Mouse (Mus musculus) liver, embryonic 16.5 days (tissue): Measurements from ENCODE around the gene Igf2bp3. TPM values are rescaled to one million over a fixed set of nuclear protein-coding genes. Genes with fewer than 3 reads are reported as not detected.
A peak's percentile ranks its signal among the peaks of the same experiment; 100 is the strongest.

ENCODE experiments used
- ATAC-seq: fragments of 200-750 bp; cut with Nextera tagmentation; 2 replicates; pipeline ENCODE4 v1.8.0; 2017; ENCODE audit warnings: low read depth, mild to moderate bottlenecking, moderate number of reproducible peaks, moderate library complexity
- H3K27ac ChIP-seq: fragments of 300-500 bp; sonication (generic); 2 replicates; pipeline ENCODE4 v1.5.1; 2014; ENCODE audit warnings: mild to moderate bottlenecking, low read length
- H3K27me3 ChIP-seq: fragments of 300-500 bp; sonication (generic); 2 replicates; pipeline ENCODE4 v1.6.1; 2014; ENCODE audit warnings: low read depth, low read length, mixed read lengths; ENCODE audit not compliant: control insufficient read depth, insufficient read depth
- H3K36me3 ChIP-seq: fragments of 300-500 bp; sonication (generic); 2 replicates; pipeline ENCODE4 v1.6.1; 2014; ENCODE audit warnings: mild to moderate bottlenecking; ENCODE audit not compliant: control insufficient read depth, insufficient read depth
- H3K4me1 ChIP-seq: fragments of 300-500 bp; sonication (generic); 2 replicates; pipeline ENCODE4 v1.6.1; 2014; ENCODE audit warnings: low read depth, low read length, mixed read lengths; ENCODE audit not compliant: control insufficient read depth
- H3K4me2 ChIP-seq: fragments of 300-500 bp; sonication (generic); 2 replicates; pipeline ENCODE4 v1.6.1; 2014; ENCODE audit warnings: low read depth, low read length, mixed read lengths
- H3K4me3 ChIP-seq: fragments of 300-500 bp; sonication (generic); 2 replicates; pipeline ENCODE4 v1.5.1; 2014; ENCODE audit warnings: low read depth, mild to moderate bottlenecking, low read length
- H3K9ac ChIP-seq: fragments of 300-500 bp; sonication (generic); 2 replicates; pipeline ENCODE4 v1.6.1; 2014; ENCODE audit warnings: low read depth, low read length
- H3K9me3 ChIP-seq: fragments of 300-500 bp; sonication (generic); replicated peaks from 2 replicates; pipeline ENCODE4 v1.6.1; 2016; ENCODE audit warnings: low read length; ENCODE audit not compliant: control insufficient read depth
- WGBS: fragments of 180-500 bp; shearing (Covaris S2); extraction: QIAGEN DNeasy Blood & Tissue Kit; methylation state at CpG from one replicate; pipeline ENCODE4 v1.1.7; 2014; ENCODE audit not compliant: insufficient replicate concordance; 5-methylcytosine and 5-hydroxymethylcytosine counted together
- polyA plus RNA-seq: library from polyadenylated mRNA; unstranded; fragments of >200 nt; fragmentation: Nextera tagmentation; extraction: Ambion mirVana; gene quantifications from 2 replicates; pipeline ENCODE4 v1.2.1, GENCODE M21; 2015

Gene Igf2bp3
- polyA plus RNA-seq, 1 experiment from 2014 or later: 17.9 TPM

DNA sequence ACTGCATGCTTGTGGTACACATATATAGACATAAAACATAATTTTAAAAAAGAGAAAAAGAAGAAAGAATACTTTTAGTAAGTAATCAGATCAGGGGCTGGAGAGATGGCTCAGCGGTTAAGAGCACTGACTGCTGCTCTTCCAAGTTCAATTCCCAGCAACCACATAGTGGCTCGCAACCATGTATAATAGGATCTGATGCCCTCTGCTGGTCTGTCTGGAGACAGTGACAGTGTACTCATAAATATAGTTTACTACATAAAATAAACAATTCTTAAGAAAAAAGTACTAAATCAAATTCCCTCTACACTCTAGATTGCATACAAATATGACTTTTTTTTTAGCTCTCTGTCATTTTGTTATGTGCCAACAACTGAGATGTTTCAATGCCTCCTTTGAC lies 36.4 kb upstream of the Igf2bp3 start:
- ATAC-seq: no peak
- no peaks in the 10 kb centered on the region; the same call in 1 of the 2 replicates for H3K4me1 ChIP-seq
- no peak overlapping the region for H3K4me2 ChIP-seq
- no peaks in the 10 kb centered on the region for H3K9me3 ChIP-seq
- peaks cover 44% of the 10 kb centered on the region for H3K36me3 ChIP-seq
- WGBS: 95% methylated on average over 2 of the region's 2 CpGs
- no peaks in the 10 kb centered on the region for H3K27me3 ChIP-seq
- no peak overlapping the region for H3K9ac ChIP-seq
- no peak overlapping the region for H3K27ac ChIP-seq
- no peak overlapping the region for H3K4me3 ChIP-seq

DNA sequence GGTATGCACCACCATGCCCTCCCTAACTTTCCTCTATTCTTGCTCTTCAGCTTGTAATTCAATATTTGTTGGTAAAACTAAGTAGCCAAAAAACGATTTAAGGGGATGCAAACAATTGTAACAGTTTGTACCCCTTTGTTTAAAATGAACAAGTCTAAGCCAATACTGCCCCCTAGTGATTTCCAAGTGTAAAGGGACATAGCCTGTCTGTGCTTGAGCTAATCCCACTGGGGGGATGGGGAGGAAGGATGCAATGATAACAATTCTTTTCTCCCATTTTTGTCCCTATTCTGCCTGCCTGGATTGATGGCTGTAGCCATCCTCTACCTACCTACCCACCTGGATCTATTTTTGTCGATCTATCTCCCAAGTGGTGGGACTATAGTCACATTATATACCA lies 32.5 kb upstream of the Igf2bp3 start:
- Histone ChIP-seq H3K36me3 (peaks cover 64% of the 10 kb centered on the region), H3K4me3 (no peak overlapping the region)
- WGBS: 51% methylated on average over 2 of the region's 2 CpGs

DNA sequence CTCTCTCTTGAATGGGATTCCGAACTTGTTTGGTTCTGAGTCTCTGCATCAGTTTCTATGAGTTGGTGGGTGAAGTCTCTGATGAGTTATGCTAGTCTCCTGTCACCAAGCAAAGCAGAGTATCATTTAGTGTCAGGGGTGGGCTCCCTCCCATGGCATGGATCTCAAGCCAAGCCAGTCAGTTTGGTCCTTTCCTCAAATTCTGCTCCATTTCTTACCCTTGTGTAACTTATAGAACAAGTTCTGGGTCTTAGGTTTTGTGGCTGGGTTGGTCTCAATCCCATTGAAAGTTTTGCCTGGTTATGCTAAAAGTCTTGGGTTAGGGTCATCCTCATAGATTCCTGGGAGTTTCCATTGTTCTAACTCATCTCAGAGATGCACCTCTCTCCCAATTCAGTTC lies 27.6 kb upstream of the Igf2bp3 start:
- no peak for ATAC-seq
- Histone ChIP-seq H3K9me3 (no peaks in the 10 kb centered on the region), H3K36me3 (peaks cover 30% of the 10 kb centered on the region), H3K4me1 (no peaks in the 10 kb centered on the region), H3K27ac (no peak overlapping the region), H3K4me3 (no peak overlapping the region), H3K4me2 (no peak overlapping the region), H3K9ac (no peak overlapping the region), H3K27me3 (no peaks in the 10 kb centered on the region)
- 71% methylated on average over 1 of the region's 1 CpGs for WGBS

More for the DNA sequence above, 32.5 kb upstream of the Igf2bp3 start:
- H3K4me1 ChIP-seq: no peaks in the 10 kb centered on the region
- no peaks in the 10 kb centered on the region for H3K27me3 ChIP-seq
- no peaks in the 10 kb centered on the region for H3K9me3 ChIP-seq
- H3K27ac ChIP-seq: no peak overlapping the region
- H3K4me2 ChIP-seq: no peak overlapping the region
- ATAC-seq: no peak
- H3K9ac ChIP-seq: no peak overlapping the region

DNA sequence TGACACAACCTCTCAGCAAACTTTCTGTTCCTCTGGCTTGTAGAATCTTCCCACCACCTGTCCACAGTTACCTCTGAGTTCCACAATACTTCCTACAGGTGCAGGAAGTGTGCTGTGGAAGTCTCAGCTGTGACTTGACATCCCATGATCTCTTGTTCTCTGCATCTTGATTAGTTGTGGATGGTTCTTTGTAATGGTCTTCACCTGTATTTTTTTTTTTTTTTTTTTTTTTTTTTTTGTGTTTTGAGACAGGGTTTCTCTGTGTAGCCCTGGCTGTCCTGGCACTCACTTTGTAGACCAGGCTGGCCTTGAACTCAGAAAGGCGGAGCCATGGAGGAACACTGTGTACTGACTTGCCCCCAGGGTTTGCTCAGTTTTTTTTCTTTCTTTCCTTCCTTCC lies 26.8 kb upstream of the Igf2bp3 start:
- Histone ChIP-seq H3K9ac (no peak overlapping the region), H3K4me1 (no peaks in the 10 kb centered on the region), H3K36me3 (peaks cover 25% of the 10 kb centered on the region), H3K27ac (no peak overlapping the region), H3K9me3 (no peaks in the 10 kb centered on the region), H3K4me3 (no peak overlapping the region), H3K4me2 (no peak overlapping the region), H3K27me3 (no peaks in the 10 kb centered on the region)
- 78% methylated on average over 1 of the region's 1 CpGs for WGBS
- ATAC-seq: no peak

DNA sequence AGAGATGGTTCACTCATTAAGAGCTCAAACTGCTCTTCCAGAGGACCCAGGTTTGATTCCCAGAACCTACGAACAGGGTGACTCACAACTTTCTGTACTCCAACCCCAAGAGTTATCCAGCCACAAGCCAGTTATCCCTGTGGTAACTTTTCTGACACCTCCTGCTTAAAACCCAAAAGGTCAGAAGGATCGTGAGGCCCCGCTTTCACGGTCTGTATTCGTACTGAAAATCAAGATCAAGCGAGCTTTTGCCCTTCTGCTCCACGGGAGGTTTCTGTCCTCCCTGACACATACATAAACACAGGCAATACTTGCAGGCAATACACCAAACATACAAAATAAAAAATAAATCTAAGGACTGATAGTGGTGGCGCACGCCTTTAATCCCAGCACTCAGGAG lies 21.6 kb upstream of the Igf2bp3 start:
- Histone ChIP-seq H3K4me3 (no peak overlapping the region), H3K36me3 (no peaks in the 10 kb centered on the region), H3K27me3 (no peaks in the 10 kb centered on the region), H3K4me1 (no peaks in the 10 kb centered on the region), H3K27ac (no peak overlapping the region), H3K4me2 (no peak overlapping the region), H3K9ac (no peak overlapping the region), H3K9me3 (no peaks in the 10 kb centered on the region)
- 44% methylated on average over 9 of the region's 9 CpGs for WGBS
- ATAC-seq: peak; percentile 100

DNA sequence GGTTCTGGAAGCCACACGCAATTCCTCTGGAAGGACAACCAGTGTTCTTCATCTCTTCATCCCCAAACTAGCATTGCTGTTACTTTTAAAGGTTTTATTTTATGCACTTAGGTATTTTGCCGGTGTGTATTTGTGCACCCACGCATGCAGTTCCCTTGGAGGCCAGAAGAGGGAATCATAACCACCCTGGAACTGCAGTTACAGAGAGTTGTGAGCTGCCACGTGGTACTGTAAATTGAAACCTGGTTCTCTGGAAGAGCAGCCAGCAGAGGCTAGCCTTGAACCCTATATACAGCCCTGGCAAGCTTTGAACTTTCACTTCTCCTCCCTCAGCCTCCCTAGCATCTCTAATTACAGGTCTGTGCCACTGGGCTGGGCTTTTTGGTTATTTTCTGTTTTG lies 18.6 kb upstream of the Igf2bp3 start:
- Histone ChIP-seq H3K4me1 (no peaks in the 10 kb centered on the region), H3K9ac (no peak overlapping the region), H3K27me3 (no peaks in the 10 kb centered on the region), H3K36me3 (no peaks in the 10 kb centered on the region), H3K4me2 (no peak overlapping the region), H3K4me3 (no peak overlapping the region), H3K27ac (no peak overlapping the region), H3K9me3 (no peaks in the 10 kb centered on the region)
- ATAC-seq: no peak
- WGBS: 45% methylated on average over 4 of the region's 4 CpGs

DNA sequence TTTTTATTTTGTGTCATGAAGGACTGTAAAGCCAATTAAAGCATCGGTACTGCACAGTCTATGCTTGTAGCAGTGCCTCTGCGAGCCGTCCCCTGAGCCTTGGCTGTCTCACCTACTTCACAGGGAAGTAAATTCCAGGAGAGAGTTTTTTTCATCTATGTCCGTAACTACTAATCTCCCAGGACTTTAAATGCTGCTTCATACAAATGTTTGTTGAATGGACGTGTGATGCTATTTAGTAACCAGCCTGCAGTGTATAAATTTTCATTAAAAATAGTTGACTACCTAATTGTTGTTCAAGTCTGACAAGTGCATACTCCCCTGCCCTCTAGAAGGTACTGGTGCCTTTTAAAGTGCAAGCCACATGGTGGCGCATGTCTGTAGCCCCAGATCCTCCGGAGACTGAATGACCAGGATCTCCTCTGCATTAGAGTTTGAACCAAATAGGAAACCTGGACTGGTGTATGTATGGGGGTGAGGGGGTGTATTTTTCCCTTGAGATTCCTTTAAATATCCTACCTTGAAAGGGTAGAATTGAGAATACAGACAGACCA lies 13.4 kb upstream of the Igf2bp3 start:
- H3K4me3 ChIP-seq: no peak overlapping the region
- no peaks in the 10 kb centered on the region for H3K27me3 ChIP-seq
- WGBS: 15% methylated on average over 7 of the region's 7 CpGs
- ATAC-seq: no peak
- no peak overlapping the region for H3K27ac ChIP-seq
- H3K9ac ChIP-seq: no peak overlapping the region
- no peaks in the 10 kb centered on the region for H3K4me1 ChIP-seq
- no peak overlapping the region for H3K4me2 ChIP-seq
- no peaks in the 10 kb centered on the region for H3K36me3 ChIP-seq
- H3K9me3 ChIP-seq: no peaks in the 10 kb centered on the region

DNA sequence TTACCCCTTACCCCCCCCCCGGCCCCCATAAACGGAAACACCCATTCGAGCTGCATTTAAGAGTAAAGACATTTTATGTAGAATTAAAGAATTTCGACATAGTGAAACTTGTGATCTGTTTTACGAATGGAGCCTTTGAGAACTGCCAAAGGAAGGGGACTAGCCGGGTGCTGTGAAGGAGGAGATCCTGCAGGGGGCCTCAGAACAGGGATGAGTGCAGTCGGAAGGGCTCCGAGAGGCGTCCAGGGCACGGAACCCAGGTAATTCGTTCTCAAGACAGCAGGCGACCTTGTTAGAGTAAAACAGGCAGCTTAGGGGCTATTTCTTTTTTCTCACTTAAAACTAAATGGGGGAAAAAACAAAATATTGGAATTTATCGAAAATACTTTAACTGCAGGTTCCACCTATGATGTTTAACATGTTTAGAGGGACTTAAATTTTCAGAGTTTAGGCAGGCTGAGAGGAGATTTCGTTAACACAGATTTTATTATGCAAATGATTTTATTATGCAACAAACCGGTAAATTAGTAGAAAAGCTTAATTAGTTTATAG lies 12.5 kb upstream of the Igf2bp3 start:
- Histone ChIP-seq H3K4me1 (no peaks in the 10 kb centered on the region), H3K36me3 (no peaks in the 10 kb centered on the region), H3K27ac (no peak overlapping the region), H3K9me3 (no peaks in the 10 kb centered on the region), H3K9ac (no peak overlapping the region), H3K4me3 (0 out of 2 replicates have a peak overlapping the region, but pooled peaks have one; percentile 1), H3K27me3 (no peaks in the 10 kb centered on the region), H3K4me2 (peak overlapping the region; percentile 10; the same call in 1 of the 2 replicates)
- WGBS: 4% methylated on average over 15 of the region's 15 CpGs
- ATAC-seq: peak; percentile 43; the same call in 1 of the 2 replicates

DNA sequence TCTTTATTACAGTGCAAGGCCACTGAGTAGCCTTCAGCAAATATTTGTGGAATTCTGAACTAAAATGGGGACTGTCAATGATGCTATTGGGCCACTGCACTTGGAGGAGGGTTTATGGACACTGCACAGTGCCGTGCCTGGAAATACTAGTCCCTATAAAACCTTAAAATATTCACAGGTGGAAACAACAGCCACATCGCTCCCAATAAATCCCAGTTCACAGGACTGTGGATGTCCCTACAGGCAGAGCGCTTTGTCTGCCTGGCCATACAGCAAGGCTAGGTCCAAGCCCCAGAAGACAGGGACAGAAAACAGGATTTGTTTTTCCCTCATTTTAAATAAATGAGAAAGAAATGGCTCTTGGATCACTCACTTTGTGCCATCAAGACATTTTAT lies 11.0 kb upstream of the Igf2bp3 start:
- Histone ChIP-seq H3K9ac (no peak overlapping the region), H3K9me3 (no peaks in the 10 kb centered on the region), H3K27ac (no peak overlapping the region), H3K27me3 (no peaks in the 10 kb centered on the region), H3K4me1 (peaks cover 3% of the 10 kb centered on the region), H3K36me3 (no peaks in the 10 kb centered on the region), H3K4me2 (no peak overlapping the region), H3K4me3 (no peak overlapping the region)
- WGBS: 72% methylated on average over 3 of the region's 3 CpGs
- ATAC-seq: no peak
